Mouse (Mus musculus) liver (tissue): ENCODE results near the gene Mmp19.
"Not testable (repeated sequence)": the region's sequence is repeated elsewhere in the genome, so short reads cannot be mapped to it uniquely, and the experiment has no call there.

Experiments
- DNase-seq: peaks from one replicate; pipeline ENCODE4 v3.0.0-alpha.2; 2020; ENCODE audit warnings: mixed read lengths

Gene Mmp19

DNA sequence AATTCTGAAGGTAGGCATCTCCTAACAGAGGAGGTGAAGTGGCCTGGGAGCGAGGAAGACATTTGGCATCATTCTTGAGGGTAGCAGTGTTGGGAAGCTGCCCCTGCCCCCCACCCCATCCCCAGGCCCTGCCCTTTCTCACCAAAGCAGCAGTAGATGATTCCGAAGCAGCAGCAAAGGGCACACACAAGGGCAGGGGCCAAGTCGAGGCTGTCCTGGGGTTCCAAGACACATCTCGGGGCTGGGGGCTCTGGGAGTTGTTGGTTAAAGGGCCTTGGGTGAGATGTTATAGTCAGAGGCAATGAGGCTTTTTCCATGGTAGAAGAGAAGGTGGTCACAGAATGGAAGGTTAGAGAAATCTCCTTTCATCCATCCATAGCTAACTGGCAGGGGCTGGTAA is 12.2 kb downstream of the Mmp19 start:
- no peak for DNase-seq

DNA sequence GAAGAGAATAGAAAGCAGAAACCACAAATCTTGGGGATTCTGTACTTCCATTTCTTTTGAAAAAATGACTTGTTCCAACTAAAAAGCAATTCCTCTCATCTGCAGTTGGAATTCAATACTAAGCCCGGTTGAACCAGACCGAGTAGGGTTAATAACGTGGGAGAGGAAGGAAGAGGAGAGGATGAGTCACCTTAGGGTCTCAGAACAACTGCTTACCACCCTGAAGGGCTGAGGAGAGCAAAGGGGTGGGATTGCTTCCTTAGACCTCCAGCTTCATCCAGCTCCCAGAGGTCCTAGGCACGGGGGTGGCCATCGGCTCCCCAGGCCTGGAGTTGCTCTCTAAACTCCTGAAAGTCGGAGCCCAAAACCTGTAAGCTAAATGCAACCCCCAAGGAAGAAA is 12.7 kb downstream of the Mmp19 start:
- no peak for DNase-seq

DNA sequence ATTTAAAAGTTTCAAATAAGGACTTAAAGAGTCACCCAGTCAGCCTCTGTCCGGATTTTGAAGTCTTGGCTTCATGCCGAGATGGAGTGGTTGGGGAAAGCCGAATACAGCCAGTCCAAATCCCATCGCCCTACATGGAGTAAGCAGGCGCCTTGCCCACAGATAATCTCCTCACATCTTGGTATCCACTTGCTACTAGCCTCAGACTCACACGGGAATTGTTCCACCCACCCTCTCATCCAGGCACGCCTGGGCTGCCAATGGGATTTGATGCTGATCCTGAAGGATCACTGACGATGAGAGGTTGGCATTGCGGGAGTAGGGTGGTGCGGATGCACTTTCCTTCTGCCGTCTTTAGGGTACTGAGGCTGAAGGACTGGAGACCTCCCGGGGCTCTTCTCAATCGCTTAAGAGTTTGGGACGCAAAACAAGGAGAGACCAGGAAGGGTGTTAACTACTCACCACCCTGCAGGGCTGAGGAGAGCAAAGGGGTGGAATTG is 13.1 kb downstream of the Mmp19 start, which contains the start of gene Dnajc14:
Gene Dnajc14, plus strand, starts transcription at position 292 of the 500 bp plus-strand sequence.
- DNase-seq: peak; percentile 23

DNA sequence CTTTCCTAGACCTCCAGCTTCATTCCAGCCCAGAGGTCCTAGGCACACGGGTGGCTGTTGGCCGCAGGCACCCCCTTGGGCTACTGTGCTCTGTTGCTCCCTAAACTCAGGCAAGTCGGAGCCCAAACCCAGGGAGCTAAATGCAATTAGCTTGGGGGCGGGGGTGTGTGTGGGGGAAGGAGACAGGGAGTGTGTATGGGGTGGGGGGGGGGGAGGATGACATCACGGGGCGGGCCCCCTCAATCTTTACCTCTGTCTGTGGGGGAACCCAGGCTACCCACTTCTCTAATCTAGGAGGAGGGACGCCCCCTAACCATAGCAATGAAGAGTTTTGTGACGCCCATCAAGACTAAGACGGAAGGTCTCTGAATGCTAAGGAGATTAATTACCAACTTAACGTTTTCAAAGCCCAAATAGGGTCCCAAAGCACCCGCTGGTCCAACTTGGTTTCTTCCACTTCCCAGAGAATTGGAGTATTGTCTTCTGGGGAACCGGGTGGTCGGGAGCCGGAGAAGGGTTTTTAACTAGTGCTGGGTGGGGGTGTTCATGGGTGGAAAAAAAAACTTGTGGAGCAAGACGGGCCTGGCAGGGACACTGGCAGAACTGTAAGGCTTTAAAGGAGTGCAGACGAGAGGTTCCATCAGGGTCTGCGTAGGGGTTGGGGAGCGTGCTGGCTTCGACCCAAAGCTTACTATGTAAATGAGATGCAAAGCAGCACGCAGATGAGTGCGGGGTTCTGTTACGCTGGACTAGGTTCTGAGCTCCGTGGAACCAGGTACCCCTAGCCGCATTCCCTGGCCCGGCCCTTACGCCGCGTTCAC is 13.8 kb downstream of the Mmp19 start, which contains the start of gene Tmem198b:
Gene Tmem198b, minus strand, starts transcription at position 100 of the 821 bp plus-strand sequence.
- DNase-seq: peak; percentile 68

DNA sequence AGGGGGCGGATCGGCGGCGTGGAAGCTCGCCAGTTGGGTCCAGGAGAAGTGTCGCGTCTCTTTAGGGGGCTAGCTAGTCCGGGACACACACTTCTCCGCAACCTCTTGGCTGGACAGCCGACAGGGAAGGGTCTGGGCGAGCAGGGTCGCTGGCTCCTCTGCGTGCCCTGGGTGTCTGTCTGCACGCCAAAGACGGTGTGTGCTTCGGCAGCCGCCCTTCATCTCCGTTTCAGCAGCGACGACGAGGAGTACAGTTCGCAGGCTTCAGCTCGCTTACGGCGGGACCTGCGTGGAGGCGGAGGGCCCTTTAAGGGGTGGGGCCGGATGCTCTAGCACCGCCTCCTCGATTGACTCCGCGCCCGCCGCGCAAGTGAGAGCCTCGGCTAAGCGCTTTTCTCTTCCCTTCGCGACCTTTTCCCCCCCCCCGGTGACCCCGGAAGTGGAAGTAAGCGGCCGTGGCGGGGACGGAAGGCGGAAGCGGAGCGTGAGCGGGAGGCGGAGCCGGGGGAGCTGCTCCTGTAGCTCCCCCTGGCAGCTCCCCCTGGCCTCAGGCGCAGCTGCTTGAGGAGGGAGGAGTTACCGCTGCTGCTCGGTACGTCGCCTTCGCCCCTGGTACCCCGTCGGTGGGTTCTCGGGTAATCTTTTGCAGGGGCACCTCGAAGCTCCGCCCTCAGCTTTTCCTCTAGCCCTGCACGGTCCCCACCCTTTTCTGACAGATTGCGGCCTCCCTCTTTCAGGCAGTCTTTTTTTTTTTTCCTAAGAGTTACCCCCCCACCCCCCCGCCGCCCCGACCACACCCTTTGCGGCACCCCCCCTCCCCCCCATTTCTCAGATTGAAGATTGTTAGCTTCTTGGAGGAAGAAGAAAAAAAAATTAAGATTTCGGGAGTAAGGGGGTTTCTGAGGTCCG is 14.6 kb downstream of the Mmp19 start:
- DNase-seq: peak; percentile 98

DNA sequence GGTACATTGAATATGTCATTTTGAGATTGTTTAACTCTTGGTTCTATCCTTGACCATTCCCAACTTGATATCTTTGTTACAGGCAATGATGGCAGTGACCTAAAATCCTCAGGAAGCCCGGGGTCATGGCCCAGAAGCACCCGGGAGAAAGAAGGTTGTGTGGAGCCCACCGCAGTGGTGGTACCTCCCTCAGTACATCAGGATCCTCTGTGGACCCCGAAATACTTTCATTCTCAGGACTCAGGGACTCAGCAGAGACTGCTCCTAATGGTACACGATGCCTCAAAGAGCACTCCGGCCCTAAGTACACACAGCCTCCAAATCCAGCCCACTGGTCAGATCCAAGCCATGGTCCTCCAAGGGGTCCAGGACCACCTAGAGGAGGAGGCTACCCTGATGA is 15.4 kb downstream of the Mmp19 start:
- DNase-seq: no peak

DNA sequence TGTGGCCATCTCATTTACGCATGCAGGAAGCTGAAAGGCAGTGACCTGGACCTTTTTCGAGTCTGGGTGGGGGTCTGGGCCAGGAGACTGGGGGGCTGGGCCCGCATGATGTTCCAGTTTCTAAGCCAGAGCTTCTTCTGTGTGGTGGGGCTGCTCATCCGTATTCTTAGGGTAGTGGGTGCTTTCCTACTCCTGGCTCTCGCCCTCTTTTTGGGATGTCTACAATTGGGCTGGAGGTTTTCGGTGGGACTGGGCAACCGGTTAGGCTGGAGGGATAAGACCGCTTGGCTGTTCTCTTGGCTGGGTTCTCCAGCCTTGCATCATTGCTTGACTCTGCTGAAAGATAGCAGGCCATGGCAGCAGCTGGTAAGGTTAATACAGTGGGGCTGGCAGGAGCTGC is 16.3 kb downstream of the Mmp19 start:
- no peak for DNase-seq

DNA sequence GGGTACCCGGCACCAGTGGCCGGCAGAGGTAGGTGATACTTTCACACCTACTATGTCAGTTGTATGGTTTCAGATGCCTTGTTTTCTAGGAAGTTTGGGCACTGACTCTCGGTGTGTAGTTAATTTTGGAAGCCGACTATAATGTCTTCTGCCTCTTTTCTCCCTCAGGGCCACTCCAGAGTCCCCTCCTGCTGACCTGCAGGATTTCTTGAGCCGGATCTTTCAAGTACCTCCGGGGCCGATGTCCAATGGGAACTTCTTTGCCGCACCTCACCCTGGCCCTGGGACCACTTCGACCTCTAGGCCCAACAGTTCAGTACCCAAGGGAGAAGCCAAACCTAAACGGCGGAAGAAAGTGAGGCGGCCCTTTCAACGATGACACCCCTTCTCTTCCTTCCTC is 26.3 kb downstream of the Mmp19 start, which contains the start of gene Sarnp:
Gene Sarnp, plus strand, starts transcription at position 301 of the 400 bp plus-strand sequence.
- no peak for DNase-seq

DNA sequence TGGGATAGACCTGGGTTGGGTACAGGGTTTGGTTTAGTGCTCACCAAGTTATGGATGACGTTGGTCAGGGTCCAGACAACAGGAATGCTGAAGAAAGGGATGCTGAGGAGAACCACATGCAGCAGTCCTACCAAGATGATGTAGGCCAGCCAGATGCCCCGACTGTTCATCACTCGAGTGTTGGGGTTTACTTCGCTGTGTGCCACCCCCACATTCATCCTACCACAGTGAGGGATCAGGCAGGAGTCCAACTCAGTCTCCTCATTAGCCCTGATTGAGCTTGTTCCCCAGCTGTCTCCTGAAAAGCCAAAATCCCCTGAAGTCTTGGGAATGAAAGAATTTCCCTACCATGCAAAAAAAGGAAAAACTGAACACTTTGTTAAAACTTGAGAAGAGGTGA is 29.5 kb downstream of the Mmp19 start:
- no peak for DNase-seq

DNA sequence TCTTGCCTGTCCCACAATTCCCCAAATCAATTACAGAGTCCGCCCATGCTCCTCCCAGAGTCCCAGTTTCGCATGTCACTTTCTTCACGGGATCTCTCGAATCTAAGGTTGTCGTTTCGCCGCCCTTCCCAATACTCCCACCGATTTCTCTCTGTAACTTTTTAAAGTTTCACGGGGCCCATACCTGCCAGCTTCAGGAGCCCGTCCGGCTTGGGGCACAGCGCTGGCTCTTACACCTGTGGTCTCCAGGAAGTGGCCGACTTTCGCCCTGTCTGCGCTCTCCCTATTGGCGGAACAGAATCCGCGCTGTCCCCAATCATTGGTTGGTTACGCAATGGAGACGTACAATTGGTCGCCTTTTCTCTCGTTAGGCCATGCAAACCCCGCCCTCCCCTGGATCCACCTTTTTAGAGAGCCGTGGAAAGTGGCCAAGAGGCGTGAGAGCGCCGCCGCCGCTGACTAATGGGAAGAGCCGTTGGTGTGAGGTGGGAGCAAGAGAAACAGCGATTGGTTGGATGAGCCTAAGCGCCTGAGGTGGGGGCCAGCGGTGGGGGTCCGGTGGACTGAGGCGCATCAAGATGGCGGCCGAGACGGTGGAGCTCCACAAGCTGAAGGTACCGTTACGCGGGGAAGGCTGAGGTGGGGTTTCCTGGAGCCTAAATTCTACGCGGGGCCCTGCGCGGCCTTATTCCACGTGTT is 30.8 kb downstream of the Mmp19 start, which contains the start of gene Ormdl2:
Gene Ormdl2, minus strand, starts transcription at position 288 of the 699 bp plus-strand sequence.
- DNase-seq: peak; percentile 99

DNA sequence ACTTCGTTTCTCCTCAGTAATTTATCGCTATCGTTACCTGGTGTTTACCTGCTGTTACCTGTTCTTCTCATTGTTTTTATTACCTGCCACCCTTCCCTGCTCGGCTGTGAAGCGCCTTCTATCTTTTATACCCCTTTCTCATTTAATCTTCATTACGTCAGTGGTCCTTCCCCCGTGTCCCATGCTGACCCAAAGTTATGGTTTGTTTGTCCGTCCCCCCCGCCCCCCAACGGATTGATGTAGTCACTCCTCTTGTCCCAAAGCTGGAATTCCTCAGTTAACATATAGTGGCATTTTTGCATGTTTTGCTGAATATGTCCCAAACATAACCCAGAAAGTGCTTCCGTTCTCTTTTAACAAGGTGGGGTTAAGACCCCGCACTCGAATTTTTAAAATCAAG is 31.4 kb downstream of the Mmp19 start:
- DNase-seq: no peak

DNA sequence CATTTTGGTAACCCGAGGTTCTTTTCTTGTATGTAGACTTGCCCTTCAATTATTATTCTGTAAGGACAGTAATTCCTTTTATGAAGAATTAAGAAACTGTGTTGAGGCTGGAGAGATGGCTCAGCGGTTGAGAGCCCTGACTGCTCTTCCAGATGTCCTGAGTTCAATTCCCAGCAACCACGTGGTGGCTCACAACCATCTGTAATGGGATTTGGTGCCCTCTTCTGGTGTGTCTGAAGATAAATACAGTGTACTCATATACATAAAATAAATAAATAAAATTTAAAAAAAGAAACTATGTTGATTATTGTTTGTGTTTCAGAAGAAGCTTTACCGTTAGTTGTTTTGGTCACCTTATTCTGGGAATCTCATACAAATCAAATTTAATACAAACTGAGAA is 32.4 kb downstream of the Mmp19 start:
- DNase-seq: not testable (repeated sequence)

DNA sequence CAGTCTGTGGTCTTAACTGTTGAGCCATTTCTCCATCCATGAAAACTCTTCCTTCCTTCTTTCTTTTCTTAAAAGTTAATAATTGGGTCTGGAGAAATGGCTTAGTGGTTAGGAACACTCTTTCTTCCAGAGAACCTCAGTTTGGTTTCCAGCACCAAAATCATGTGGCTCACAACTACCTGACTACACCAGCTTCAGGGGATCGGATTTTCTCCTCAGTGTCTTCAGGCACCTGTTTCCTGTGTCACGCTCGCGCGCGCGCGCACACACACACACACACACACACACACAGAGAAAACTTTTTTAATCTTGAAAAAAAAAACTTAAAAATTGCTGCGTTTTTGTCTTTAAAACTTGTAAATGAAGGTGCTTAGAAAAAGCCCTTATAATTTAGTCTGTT is 33.1 kb downstream of the Mmp19 start:
- no peak for DNase-seq

DNA sequence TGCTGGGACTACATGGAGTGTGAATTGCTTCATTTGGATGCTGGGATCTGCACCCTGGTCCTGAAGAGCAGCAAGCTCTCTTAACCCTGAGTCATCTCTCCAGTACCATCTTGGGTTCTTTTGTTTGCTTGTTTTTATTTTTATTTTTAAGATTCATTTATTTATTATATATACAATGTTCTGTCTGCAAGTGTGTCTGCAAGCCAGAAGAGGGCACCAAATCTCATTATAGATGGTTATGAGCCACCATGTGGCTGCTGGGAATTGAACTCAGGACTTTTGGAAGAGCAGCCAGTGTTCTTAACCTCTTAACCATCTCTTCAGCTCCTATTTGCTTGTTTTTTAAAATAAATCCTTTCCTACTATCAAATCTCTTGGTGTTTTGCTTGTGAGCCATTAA is 46.7 kb downstream of the Mmp19 start:
- DNase-seq: no peak

DNA sequence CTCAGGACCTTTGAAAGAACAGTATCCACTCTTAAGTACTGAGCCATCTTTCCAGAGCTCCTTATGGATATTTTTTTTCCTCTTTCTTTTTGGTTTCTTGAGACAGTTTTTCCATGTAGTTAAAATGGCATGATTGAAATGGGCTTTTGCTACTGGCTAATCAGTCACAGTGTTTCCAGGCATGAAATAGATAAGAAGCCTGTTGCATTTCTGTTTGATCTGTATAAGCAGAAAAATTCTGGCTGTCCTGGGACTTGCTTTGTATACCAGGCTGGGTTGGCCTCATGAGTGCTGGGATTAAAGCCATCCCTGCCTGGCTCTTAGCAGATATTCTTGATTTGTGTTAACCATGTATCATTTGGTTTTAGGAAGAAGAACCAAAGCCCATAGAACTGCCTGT is 48.7 kb downstream of the Mmp19 start:
- DNase-seq: no peak

DNA sequence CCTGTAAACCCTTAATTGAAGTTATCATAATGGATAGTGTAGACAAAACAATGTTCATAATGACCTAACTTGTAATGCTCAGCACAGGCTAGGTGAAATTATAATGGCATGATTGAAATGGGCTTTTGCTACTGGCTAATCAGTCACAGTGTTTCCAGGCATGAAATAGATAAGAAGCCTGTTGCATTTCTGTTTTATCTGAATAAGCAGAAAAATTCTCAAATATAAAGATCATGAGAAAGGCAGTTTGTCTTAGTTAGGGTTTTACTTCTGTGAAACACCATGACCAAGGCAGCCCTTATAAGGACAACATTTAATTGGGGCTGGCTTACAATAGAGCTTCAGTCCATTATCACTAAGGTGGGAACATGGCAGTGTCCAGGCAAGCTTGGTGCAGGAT is 49.9 kb downstream of the Mmp19 start:
- DNase-seq: no peak

DNA sequence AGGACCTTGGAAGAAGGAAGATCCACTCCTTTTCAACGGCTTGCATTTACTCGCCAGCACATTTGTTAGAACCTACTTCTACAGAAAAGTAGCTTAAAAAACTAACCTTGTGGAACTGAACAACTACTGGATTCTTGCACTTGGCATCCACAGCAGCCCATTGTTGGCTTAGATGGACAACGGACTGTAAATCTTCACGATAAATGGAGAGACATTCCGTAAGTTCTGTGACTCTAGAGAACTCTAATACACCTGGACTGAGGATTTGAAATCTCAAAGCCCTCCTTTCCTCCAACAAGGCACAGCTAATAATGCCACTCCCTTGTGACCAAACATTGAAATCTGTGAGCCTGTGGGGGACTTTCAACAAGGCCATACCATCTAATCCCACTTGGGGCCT is 52.5 kb downstream of the Mmp19 start:
- DNase-seq: no peak

DNA sequence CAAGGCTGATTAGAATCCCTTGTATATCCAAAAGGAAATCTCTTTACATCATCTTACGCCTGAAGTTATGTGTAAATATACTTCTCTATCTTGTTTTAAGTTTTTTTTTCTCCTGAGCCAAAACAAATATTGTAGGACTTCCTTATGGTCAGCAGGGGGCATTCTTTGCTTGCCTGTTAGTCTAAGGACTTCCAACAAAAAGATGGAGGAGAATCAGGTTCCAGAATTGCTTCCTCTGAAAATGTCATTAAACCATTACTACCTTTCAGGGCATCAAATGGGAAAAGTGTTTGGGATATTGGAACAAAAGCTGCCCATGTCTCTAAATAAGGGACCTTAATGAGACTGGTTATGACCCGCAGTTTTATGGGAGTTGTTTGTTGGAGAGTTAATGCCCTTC is 54.8 kb downstream of the Mmp19 start:
- DNase-seq: no peak

DNA sequence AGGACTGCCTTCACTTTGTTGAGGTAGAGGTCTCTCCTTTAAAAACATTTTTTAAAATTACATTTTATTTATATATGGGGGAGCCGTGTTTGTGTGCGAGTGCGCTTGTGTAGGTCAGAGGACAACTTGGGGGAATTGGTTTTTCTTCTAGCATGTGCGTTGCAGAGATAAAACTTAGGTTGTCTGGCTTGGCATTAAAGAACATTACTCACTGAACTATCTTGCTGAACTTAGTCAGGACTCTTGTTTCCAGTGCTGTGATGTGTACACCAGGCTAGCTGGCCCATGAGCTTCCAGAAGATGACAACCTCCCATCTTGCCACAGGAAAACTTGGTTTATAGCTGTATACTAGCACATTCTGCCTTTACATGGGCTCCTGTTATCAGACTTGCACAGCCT is 56.0 kb downstream of the Mmp19 start:
- DNase-seq: no peak

DNA sequence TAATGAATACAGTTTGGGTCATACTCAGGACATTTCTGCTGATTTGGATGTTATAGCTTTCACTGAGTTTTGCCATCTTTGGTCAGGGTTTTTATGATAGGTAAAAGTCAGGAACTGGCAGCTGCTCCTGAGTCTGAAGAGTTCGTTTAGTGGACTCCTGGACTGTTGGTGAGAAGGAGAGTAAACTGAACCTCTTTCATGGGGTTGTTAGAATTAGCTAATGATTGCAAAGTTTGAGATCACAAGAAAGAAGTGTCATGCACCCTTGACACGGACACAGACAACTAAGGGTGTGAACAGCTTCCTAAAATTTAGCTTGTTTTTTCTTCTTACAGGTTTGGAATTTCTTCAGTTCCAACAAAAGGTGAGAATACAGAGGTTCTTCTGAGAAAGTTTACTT is 57.7 kb downstream of the Mmp19 start:
- DNase-seq: no peak

DNA sequence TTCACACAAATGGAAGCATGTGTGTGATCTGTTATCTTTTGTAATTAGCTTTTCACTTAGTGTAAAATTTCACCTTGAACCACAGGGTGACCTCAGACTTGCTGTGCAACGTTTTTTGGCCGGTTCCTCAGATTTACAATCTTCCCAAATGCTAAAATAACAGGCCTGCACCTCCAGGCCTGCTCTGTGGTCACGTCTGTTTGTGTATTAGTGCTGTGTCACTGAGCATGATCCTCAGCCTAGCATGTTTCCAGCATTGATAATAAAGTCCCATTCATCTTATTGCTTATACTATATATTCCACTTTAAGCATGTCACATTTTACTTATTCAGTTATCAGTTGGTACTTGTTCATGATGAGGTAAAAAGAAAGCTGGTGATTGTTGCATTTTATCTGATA is 59.6 kb downstream of the Mmp19 start:
- no peak for DNase-seq
